Mouse (Mus musculus): ENCODE data around the gene Cela3b. TPM values are rescaled to one million over a fixed set of nuclear protein-coding genes. Genes with fewer than 3 reads are reported as not detected.
"Not testable (repeated sequence)": the region's sequence is repeated elsewhere in the genome, so short reads cannot be mapped to it uniquely, and the experiment has no call there.

Cela3b gene
- polyA plus RNA-seq, 1 experiment = not detected

- Histone ChIP-seq H3K4me3 (ENCODE audit: insufficient read depth, low read length) (no peak overlapping the region), H3K4me1 (ENCODE audit: control insufficient read depth, insufficient read depth, low read length) (no peaks in the 10 kb centered on the region), H3K27ac (ENCODE audit: insufficient read depth, low read length) (no peak overlapping the region)
- TF ChIP-seq CTCF (IDR thresholded peaks at IDR 0.05; ENCODE audit: borderline replicate concordance, insufficient read depth, low read length) = no peak
- no peak for TF ChIP-seq POLR2A (IDR thresholded peaks at IDR 0.05; ENCODE audit: low read depth, low read length)
Observed at GRCm38 (mm10) chr4:137436979-137437669, 6.8 kb upstream of the Cela3b start.

- not testable (repeated sequence) for H3K4me3 ChIP-seq (ENCODE audit: insufficient read depth, low read length); H3K27ac ChIP-seq (ENCODE audit: insufficient read depth, low read length); H3K4me1 ChIP-seq (ENCODE audit: control insufficient read depth, insufficient read depth, low read length)
Observed at GRCm38 (mm10) chr4:137432700-137433550, 2.6 kb upstream of the Cela3b start.

GRCm38 (mm10) chr4:137417712-137418564, 12.4 kb downstream of the Cela3b start:
- Histone ChIP-seq H3K4me3 (ENCODE audit: insufficient read depth, low read length) (no peak overlapping the region), H3K4me1 (ENCODE audit: control insufficient read depth, insufficient read depth, low read length) (no peaks in the 10 kb centered on the region), H3K27ac (ENCODE audit: insufficient read depth, low read length) (no peak overlapping the region)
- TF ChIP-seq CTCF (IDR thresholded peaks at IDR 0.05; ENCODE audit: borderline replicate concordance, insufficient read depth, low read length) (no peak), POLR2A (IDR thresholded peaks at IDR 0.05; ENCODE audit: low read depth, low read length) (no peak)

- Histone ChIP-seq H3K4me1 (ENCODE audit: control insufficient read depth, insufficient read depth, low read length) (no peaks in the 10 kb centered on the region), H3K27ac (ENCODE audit: insufficient read depth, low read length) (no peak overlapping the region), H3K4me3 (ENCODE audit: insufficient read depth, low read length) (no peak overlapping the region)
- TF ChIP-seq POLR2A (IDR thresholded peaks at IDR 0.05; ENCODE audit: low read depth, low read length) (no peak), CTCF (IDR thresholded peaks at IDR 0.05; ENCODE audit: borderline replicate concordance, insufficient read depth, low read length) (no peak)
Observed at GRCm38 (mm10) chr4:137414936-137415335, 15.4 kb downstream of the Cela3b start.

GRCm38 (mm10) chr4:137412185-137412709, 18.1 kb downstream of the Cela3b start:
- not testable (repeated sequence) for H3K4me1 ChIP-seq (ENCODE audit: control insufficient read depth, insufficient read depth, low read length); H3K27ac ChIP-seq (ENCODE audit: insufficient read depth, low read length); H3K4me3 ChIP-seq (ENCODE audit: insufficient read depth, low read length)

GRCm38 (mm10) chr4:137409691-137410090, 20.6 kb downstream of the Cela3b start, which contains the start of gene Cela3a:
TSS of gene Cela3a (minus strand) at chr4:137409791.
- TF ChIP-seq CTCF (IDR thresholded peaks at IDR 0.05; ENCODE audit: borderline replicate concordance, insufficient read depth, low read length) (no peak), POLR2A (IDR thresholded peaks at IDR 0.05; ENCODE audit: low read depth, low read length) (no peak)
- Histone ChIP-seq H3K4me3 (ENCODE audit: insufficient read depth, low read length) (no peak within 1 kb of the TSS), H3K4me1 (ENCODE audit: control insufficient read depth, insufficient read depth, low read length) (no peaks in the 10 kb centered on the region), H3K27ac (ENCODE audit: insufficient read depth, low read length) (no peak within 1 kb of the TSS)

GRCm38 (mm10) chr4:137405571-137405970, 24.8 kb downstream of the Cela3b start:
- Histone ChIP-seq H3K4me1 (ENCODE audit: control insufficient read depth, insufficient read depth, low read length) (no peaks in the 10 kb centered on the region), H3K4me3 (ENCODE audit: insufficient read depth, low read length) (no peak overlapping the region), H3K27ac (ENCODE audit: insufficient read depth, low read length) (no peak overlapping the region)
- no peak for TF ChIP-seq CTCF (IDR thresholded peaks at IDR 0.05; ENCODE audit: borderline replicate concordance, insufficient read depth, low read length)
- no peak for TF ChIP-seq POLR2A (IDR thresholded peaks at IDR 0.05; ENCODE audit: low read depth, low read length)

GRCm38 (mm10) chr4:137396641-137397525, 33.5 kb downstream of the Cela3b start:
- H3K4me1 ChIP-seq (ENCODE audit: control insufficient read depth, insufficient read depth, low read length) = no peaks in the 10 kb centered on the region
- TF ChIP-seq CTCF (IDR thresholded peaks at IDR 0.05; ENCODE audit: borderline replicate concordance, insufficient read depth, low read length) = no peak
- TF ChIP-seq POLR2A (IDR thresholded peaks at IDR 0.05; ENCODE audit: low read depth, low read length) = no peak
- no peak overlapping the region for H3K4me3 ChIP-seq (ENCODE audit: insufficient read depth, low read length)
- no peak overlapping the region for H3K27ac ChIP-seq (ENCODE audit: insufficient read depth, low read length)
